Mouse (Mus musculus): Measurements from ENCODE around the gene Mdh1.

DNA sequence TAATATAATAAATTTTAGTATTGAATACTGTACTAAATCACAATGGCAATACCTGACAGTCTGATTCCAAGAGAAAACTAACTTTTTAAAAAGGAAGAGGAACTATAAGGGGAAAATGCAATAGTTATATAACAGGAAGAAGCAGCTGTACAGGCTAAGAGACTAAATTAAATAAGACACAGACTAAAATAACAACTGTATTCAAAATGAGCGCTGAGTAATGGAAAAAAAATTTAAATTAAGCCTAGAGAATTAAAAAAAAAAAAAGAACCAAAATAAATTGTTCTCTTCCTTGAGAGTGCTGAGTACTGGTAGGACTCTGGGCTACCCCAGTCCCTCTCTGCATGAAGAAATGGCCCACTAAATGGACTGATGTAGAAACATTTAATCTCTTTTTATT is 4.4 kb downstream of the Mdh1 start:
- TF ChIP-seq CTCF (IDR thresholded peaks at IDR 0.05; ENCODE audit: low read depth) (no peak), EP300 (IDR thresholded peaks at IDR 0.05; ENCODE audit: low read depth) (no peak)

All from liver, embryonic 14.5 days (tissue).